Mouse (Mus musculus) C2C12 (cell line): ENCODE measurements around the gene 9230112D13Rik. TPM values are rescaled to one million over a fixed set of nuclear protein-coding genes. Genes with fewer than 3 reads are reported as not detected.

Experiments
- H3K27me3 ChIP-seq: one replicate; pipeline ENCODE4 v1.6.1; 2011; ENCODE audit not compliant: control insufficient read depth, insufficient read depth, insufficient read length
- H3K36me3 ChIP-seq: one replicate; pipeline ENCODE4 v1.6.1; 2011; ENCODE audit not compliant: control insufficient read depth, insufficient read depth
- H3K4me3 ChIP-seq: one replicate; pipeline ENCODE4 v1.5.1; 2011; ENCODE audit warnings: mild to moderate bottlenecking, control low read depth; ENCODE audit not compliant: poor library complexity, insufficient read depth, severe bottlenecking
- H3K79me2 ChIP-seq: one replicate; pipeline ENCODE4 v1.6.1; 2011; ENCODE audit not compliant: control insufficient read depth, insufficient read depth
- H3K79me3 ChIP-seq: one replicate; pipeline ENCODE4 v1.6.1; 2011; ENCODE audit warnings: low read depth, control low read depth
- H3ac ChIP-seq: one replicate; pipeline ENCODE3; 2011; ENCODE audit warnings: low read depth; ENCODE audit not compliant: control insufficient read depth, insufficient read length
- CEBPB ChIP-seq: IDR thresholded peaks from one replicate; pipeline ENCODE4 v1.6.1; 2011; ENCODE audit warnings: low read depth, mild to moderate bottlenecking, control low read depth, moderate library complexity
- CTCF ChIP-seq: IDR thresholded peaks from one replicate; pipeline ENCODE4 v1.5.1; 2011; ENCODE audit not compliant: control insufficient read depth, insufficient read depth, insufficient read length
- FOSL1 ChIP-seq: IDR thresholded peaks from one replicate; pipeline ENCODE4 v1.8.0; 2011; ENCODE audit warnings: mild to moderate bottlenecking, low read length; ENCODE audit not compliant: poor library complexity, insufficient read depth, severe bottlenecking
- MAX ChIP-seq: IDR thresholded peaks from one replicate; pipeline ENCODE4 v1.6.1; 2011; ENCODE audit warnings: mild to moderate bottlenecking, control low read depth
- MYOD1 ChIP-seq: IDR thresholded peaks from one replicate; pipeline ENCODE4 v1.6.1; 2011; ENCODE audit warnings: low read depth; ENCODE audit not compliant: control insufficient read depth, insufficient read length
- MYOG ChIP-seq: IDR thresholded peaks from one replicate; pipeline ENCODE4 v1.6.1; 2011; ENCODE audit not compliant: control insufficient read depth, insufficient read length; ENCODE audit errors: extremely low read depth
- USF1 ChIP-seq: IDR thresholded peaks from one replicate; pipeline ENCODE4 v1.6.1; 2011; ENCODE audit warnings: low read depth, mild to moderate bottlenecking, control low read depth, moderate library complexity
- polyA plus RNA-seq: library from polyadenylated mRNA; unstranded; fragments of >200 nt; fragmentation: generic; extraction: Trizol; gene quantifications from one replicate; pipeline ENCODE4 v1.2.1, GENCODE M21; 2012; ENCODE audit warnings: missing spikeins

The 9230112D13Rik gene
- polyA plus RNA-seq, 1 experiment: not detected

DNA sequence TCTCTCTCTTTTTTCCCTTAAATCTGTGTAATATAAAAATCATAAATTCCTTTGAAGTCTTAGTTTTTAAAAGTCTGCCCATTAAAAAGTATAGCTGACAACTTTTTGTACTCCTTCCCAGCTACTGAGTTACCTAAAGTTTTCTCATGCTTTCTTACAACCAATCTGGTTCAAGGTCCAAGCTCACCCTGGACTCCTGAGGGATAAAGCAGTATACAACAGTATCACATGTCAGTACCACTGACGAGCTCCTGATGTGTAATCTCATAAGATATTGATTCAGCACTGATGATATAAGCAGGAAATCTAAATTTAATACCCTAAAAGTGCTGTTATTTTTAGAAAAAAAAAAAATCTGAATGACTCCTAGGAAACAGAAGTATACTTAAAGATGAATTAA is 31.6 kb downstream of the 9230112D13Rik start:
- Histone ChIP-seq H3K4me3 (no peak overlapping the region), H3ac (no peak overlapping the region), H3K79me2 (peaks cover 100% of the 10 kb centered on the region), H3K36me3 (no peaks in the 10 kb centered on the region), H3K27me3 (no peaks in the 10 kb centered on the region), H3K79me3 (peaks cover 94% of the 10 kb centered on the region)
- TF ChIP-seq CEBPB (no peak), CTCF (no peak), MYOG (no peak), FOSL1 (no peak), USF1 (no peak), MYOD1 (no peak), MAX (no peak)

DNA sequence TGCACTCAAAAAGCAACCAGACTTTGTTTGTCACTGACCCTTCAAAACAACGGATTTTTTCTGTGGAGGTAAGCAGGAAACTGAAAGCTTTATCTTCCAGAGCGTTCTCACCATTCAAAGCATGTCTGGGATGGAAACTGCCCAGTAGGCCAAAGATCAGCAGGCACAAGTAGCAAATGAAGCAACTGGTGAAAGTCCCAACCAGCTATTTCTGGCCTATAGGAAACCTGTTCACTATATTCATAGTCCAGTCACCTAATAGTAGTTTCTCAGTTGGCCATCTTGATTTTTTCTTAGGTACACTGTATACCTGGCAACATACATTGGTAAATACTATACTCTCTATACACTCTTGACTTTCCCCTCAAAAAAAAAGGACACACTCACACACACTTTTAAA is 32.7 kb downstream of the 9230112D13Rik start:
- H3K79me2 ChIP-seq: peaks cover 100% of the 10 kb centered on the region
- no peaks in the 10 kb centered on the region for H3K27me3 ChIP-seq
- no peak overlapping the region for H3K4me3 ChIP-seq
- no peak overlapping the region for H3ac ChIP-seq
- H3K36me3 ChIP-seq: no peaks in the 10 kb centered on the region
- peaks cover 91% of the 10 kb centered on the region for H3K79me3 ChIP-seq
- no peak for TF ChIP-seq CEBPB
- TF ChIP-seq USF1: no peak
- TF ChIP-seq MYOD1: no peak
- TF ChIP-seq FOSL1: no peak
- no peak for TF ChIP-seq MYOG
- TF ChIP-seq MAX: no peak
- no peak for TF ChIP-seq CTCF

DNA sequence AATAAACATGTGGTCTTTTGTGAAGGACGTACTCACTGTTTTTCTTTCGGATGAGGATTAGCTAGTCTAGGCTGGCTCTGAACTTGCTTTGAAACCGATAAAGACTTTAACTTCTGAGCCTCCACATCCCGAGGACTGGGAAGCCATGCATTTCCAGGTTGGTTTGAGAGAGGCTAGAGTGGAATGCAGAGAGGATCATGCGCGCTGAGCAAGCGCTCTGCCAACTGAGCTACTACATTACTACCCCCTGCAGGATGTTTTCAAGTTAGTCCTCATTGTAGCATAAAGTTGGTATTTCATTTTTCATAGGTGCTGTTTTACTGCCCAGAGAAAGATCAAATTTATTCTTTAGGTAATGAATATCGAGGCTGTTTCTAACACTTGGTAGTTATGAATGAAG is 36.4 kb downstream of the 9230112D13Rik start:
- H3K79me2 ChIP-seq: peaks cover 100% of the 10 kb centered on the region
- TF ChIP-seq CEBPB (no peak), MYOD1 (no peak), MYOG (no peak), FOSL1 (no peak)
- H3K36me3 ChIP-seq: no peaks in the 10 kb centered on the region
- no peak overlapping the region for H3ac ChIP-seq
- no peaks in the 10 kb centered on the region for H3K27me3 ChIP-seq
- no peak overlapping the region for H3K4me3 ChIP-seq
- peaks cover 87% of the 10 kb centered on the region for H3K79me3 ChIP-seq

DNA sequence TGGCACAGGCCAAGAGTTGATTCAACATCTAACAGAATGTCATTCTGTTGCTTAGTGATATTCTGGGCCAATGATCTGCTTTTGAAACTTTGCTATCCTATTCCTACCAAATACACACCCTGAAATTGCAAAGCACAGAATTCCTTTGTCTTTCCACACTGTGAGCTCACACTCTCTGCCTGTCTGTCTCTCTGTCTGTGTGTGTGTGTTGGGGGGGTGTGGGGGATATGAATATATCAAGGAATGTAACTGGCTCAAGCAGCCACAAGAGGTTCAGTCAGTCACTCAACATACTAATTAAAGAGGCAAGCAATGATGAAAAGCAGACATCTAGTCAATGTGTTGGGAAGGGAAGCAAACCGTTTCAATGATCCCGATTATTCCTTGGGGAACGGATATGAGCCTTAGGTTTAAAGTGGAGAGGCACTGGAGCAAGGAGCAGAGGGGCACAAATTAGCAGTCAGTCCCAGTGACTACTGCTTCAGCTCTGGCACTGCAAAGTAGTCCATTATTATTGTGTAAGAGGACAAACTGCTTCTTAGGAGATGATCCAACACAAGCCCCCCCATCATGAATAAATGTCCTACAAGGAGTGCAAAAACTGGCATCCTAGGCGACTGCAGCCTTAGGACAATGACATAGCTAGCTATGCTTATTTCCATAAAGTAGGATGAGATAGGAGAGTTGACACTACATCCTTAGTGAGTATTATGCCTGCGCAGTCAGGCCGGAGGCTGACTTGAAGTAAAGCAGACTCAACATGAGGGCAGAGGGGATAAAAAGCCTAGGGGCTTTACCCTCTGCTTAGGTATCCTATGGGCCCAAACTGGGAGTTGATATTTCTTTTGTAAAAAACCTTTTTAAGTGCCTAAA is 38.9 kb downstream of the 9230112D13Rik start:
- H3K36me3 ChIP-seq: no peaks in the 10 kb centered on the region
- peaks cover 100% of the 10 kb centered on the region for H3K79me2 ChIP-seq
- H3K79me3 ChIP-seq: peaks cover 85% of the 10 kb centered on the region
- no peak for TF ChIP-seq FOSL1
- no peak for TF ChIP-seq MYOG
- no peak overlapping the region for H3ac ChIP-seq
- no peaks in the 10 kb centered on the region for H3K27me3 ChIP-seq
- no peak overlapping the region for H3K4me3 ChIP-seq

DNA sequence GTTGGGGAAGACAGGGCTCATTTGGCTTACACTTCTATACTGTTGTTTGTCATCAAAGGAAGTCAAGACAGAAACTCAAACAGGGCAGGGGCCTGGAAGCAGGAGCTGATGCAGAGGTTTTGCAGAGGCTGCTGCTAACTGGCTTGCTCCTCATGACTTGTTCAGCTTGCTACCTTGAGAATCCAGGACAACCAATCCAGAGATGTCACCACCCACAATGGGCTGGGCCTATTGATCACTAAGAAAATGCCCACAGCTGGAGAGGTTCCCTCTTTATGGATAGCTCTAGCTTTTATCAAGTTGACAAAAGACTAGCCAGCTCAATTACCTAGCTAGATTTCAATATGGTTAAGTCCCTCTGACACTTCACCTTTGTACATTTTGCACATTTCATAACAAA is 51.0 kb downstream of the 9230112D13Rik start:
- no peak for TF ChIP-seq CEBPB
- no peak for TF ChIP-seq MYOG
- TF ChIP-seq CTCF: no peak
- TF ChIP-seq MAX: no peak
- no peak for TF ChIP-seq FOSL1
- no peak for TF ChIP-seq USF1
- no peak for TF ChIP-seq MYOD1
- no peak overlapping the region for H3K4me3 ChIP-seq
- H3K27me3 ChIP-seq: no peaks in the 10 kb centered on the region
- peaks cover 100% of the 10 kb centered on the region for H3K79me2 ChIP-seq
- no peaks in the 10 kb centered on the region for H3K36me3 ChIP-seq
- peaks cover 93% of the 10 kb centered on the region for H3K79me3 ChIP-seq
- no peak overlapping the region for H3ac ChIP-seq

DNA sequence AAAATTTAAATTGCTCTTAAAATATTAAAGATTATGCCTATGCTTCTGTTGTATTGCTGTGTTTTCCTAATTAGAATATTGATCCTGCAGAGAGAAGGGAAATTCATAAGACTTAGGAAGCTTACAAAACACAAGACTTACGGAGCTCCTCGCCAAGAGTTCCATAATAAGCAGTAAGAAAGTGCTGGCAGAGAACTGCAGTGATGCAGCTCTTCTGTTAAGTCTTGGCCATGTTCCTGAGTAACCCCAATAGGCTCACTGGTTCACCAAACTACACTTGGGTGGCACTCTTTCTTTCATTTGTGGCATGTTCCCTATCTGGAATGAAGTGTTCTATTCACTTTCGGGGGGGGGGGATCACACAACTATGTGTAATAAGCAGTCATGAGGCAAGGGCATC is 56.3 kb downstream of the 9230112D13Rik start:
- H3K36me3 ChIP-seq: no peaks in the 10 kb centered on the region
- peaks cover 93% of the 10 kb centered on the region for H3K79me3 ChIP-seq
- no peaks in the 10 kb centered on the region for H3K27me3 ChIP-seq
- H3K79me2 ChIP-seq: peaks cover 100% of the 10 kb centered on the region
- H3K4me3 ChIP-seq: no peak overlapping the region
- no peak overlapping the region for H3ac ChIP-seq
- TF ChIP-seq MAX: no peak
- no peak for TF ChIP-seq MYOD1
- no peak for TF ChIP-seq CTCF
- TF ChIP-seq USF1: no peak
- no peak for TF ChIP-seq CEBPB
- no peak for TF ChIP-seq MYOG
- TF ChIP-seq FOSL1: no peak

Other genes starting within 250 kb of the 9230112D13Rik start
- 2.7 TPM for gene Shld2, start 212.3 kb downstream of the 9230112D13Rik start, polyA plus RNA-seq
- 136 TPM for gene Glud1, start 212.1 kb downstream of the 9230112D13Rik start, polyA plus RNA-seq
- gene Fam25c, start 167.4 kb downstream of the 9230112D13Rik start, polyA plus RNA-seq: not detected
- gene Sncg, start 148.0 kb downstream of the 9230112D13Rik start, polyA plus RNA-seq: 1.4 TPM
- 0.04 TPM for gene Mmrn2, start 147.3 kb downstream of the 9230112D13Rik start, polyA plus RNA-seq
- 8.9 TPM for gene Bmpr1a, start 19.5 kb downstream of the 9230112D13Rik start, polyA plus RNA-seq
- gene Ldb3, start 65.9 kb upstream of the 9230112D13Rik start, polyA plus RNA-seq: 4.0 TPM
- not detected for gene Opn4, start 77.3 kb upstream of the 9230112D13Rik start, polyA plus RNA-seq
- gene Wapl, start 151.1 kb upstream of the 9230112D13Rik start, polyA plus RNA-seq: 9.7 TPM